Mouse (Mus musculus): ENCODE results near the gene Ncln.

Ncln gene

GRCm38 (mm10) chr10:81486496-81486895 is 9.7 kb downstream of the Ncln start:
- DNase-seq: no peak

GRCm38 (mm10) chr10:81485479-81486018 is 10.6 kb downstream of the Ncln start:
- no peak for DNase-seq

- peak; percentile 61 for DNase-seq
These were observed 11.1 kb downstream of the Ncln start for GRCm38 (mm10) chr10:81485060-81485449.

GRCm38 (mm10) chr10:81484441-81485059 is 11.6 kb downstream of the Ncln start:
- DNase-seq: no peak

GRCm38 (mm10) chr10:81483983-81484382 is 12.2 kb downstream of the Ncln start:
- peak; percentile 58 for DNase-seq

GRCm38 (mm10) chr10:81482533-81482889 is 13.7 kb downstream of the Ncln start, which contains the start of gene Celf5:
TSS of gene Celf5 (minus strand) at chr10:81482709.
- DNase-seq: peak; percentile 63

- DNase-seq: peak; percentile 34
These were observed 14.3 kb downstream of the Ncln start for GRCm38 (mm10) chr10:81481605-81482532.

GRCm38 (mm10) chr10:81474461-81474860 is 21.7 kb downstream of the Ncln start:
- DNase-seq: no peak

GRCm38 (mm10) chr10:81473003-81473451 is 23.2 kb downstream of the Ncln start:
- peak; percentile 74 for DNase-seq

- DNase-seq: no peak
These were observed 23.7 kb downstream of the Ncln start for GRCm38 (mm10) chr10:81472403-81473002.

GRCm38 (mm10) chr10:81470454-81470853 is 25.7 kb downstream of the Ncln start:
- peak; percentile 62 for DNase-seq

- DNase-seq: no peak
These were observed 26.9 kb downstream of the Ncln start for GRCm38 (mm10) chr10:81469253-81469652.

- no peak for DNase-seq
These were observed 28.4 kb downstream of the Ncln start for GRCm38 (mm10) chr10:81467670-81468235.

GRCm38 (mm10) chr10:81466881-81467280 is 29.3 kb downstream of the Ncln start:
- no peak for DNase-seq

GRCm38 (mm10) chr10:81466066-81466465 is 30.1 kb downstream of the Ncln start:
- no peak for DNase-seq

- DNase-seq: no peak
These were observed 30.9 kb downstream of the Ncln start for GRCm38 (mm10) chr10:81465265-81465645.

GRCm38 (mm10) chr10:81464405-81465264 is 31.6 kb downstream of the Ncln start:
- DNase-seq: no peak

GRCm38 (mm10) chr10:81463531-81463930 is 32.7 kb downstream of the Ncln start:
- DNase-seq: no peak

GRCm38 (mm10) chr10:81462917-81463316 is 33.3 kb downstream of the Ncln start:
- no peak for DNase-seq

GRCm38 (mm10) chr10:81462415-81462804 is 33.8 kb downstream of the Ncln start:
- DNase-seq: no peak

GRCm38 (mm10) chr10:81461673-81462414 is 34.3 kb downstream of the Ncln start:
- DNase-seq: no peak

All from thymus, postnatal 14 days (tissue).